Mouse (Mus musculus): ENCODE measurements around the gene 2700049A03Rik.

DNA sequence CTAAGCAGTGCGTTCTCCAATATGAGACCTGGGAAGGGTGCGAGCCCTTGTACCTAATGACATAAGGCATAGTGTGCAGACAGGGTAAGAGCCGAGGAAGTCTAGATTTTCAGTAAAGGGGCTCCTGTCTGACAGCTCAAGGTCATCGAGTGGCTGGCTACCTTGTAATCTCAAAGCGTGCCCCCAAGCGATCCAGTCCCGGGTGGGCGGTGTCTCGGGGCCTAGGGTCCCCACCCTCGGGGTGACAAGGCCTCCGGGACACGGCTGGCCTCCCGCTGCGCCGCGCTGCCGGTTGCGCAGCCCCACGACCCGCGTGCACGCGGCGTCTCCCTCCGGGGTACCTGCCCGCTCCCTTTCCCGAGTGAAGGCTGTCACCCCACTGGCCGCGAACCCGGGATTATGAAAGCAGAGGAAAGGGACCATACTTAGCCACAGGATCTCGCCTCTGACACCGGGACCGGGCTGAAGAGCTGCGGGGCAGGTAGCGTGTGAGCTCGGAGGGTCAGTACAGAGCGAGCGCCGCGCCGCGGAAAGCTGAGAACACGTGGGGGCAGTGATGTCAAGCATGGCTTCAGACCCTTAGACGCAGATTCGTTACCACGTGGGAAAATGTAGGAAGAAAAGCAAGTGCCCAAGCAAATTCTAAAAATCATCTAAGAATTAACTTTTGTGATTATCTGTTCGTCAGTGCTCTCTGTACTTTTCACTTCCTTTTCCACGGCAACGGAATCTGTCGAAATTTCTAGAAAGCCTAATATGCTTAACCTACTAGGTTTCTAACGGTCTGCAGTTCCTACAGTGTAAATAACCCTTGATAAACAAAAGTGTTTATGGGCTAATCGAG lies at the start of gene 2700049A03Rik, which contains the start of gene Timm9:
- TF ChIP-seq CTCF (IDR thresholded peaks at IDR 0.05; ENCODE audit: insufficient read depth, low read depth, low read length) (no peak), POLR2A (IDR thresholded peaks at IDR 0.05; ENCODE audit: insufficient read depth, low read depth, low read length) (peak; percentile 70)

Measured in olfactory bulb, adult 2 months (tissue).